Comparison of ENCODE assay signal across 29 mouse cellular contexts in the genomic region with DNA sequence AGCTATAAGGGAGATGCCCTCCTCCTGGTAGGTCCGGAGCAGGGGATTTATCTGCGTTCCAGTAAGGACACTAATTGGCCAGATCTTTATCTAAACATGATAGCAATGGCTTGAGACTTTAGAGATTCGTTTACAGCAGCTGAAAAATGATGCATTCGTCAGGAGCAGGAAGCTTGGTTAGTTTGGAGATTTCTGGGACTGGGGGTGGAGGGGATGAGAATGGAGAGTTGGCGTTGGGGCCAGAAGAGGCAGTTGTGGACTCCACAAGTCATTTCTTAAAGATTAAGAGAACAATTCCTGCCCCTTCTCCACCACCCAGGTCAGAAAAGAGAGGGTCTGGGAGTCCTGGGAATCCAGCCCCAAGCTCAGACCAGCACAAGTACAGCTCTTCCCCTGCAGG. TPM values are rescaled to one million over a fixed set of nuclear protein-coding genes. Genes with fewer than 3 reads are reported as not detected.
DNase-seq lines count a peak whose midpoint lies in the region; ATAC-seq lines count a peak whose summit lies in the region.
"Had no signal": no experiment of that assay in that cellular context is flagged by ENCODE, and none has a peak within 500 bp of the region (broad histone marks: within the 10 kb centered on the region; RNA-seq: fewer than 3 reads in every experiment).

No protein-coding gene starts in this region.

- H3K27me3 ChIP-seq in midbrain, embryonic 10.5 days (ENCODE audit: low read depth, poor library complexity, severe bottlenecking), result peaks cover 100% of the 10 kb centered on the region
- H3K27me3 ChIP-seq in midbrain, embryonic 16.5 days (ENCODE audit: control insufficient read depth, insufficient read depth, low read depth, low read length), result peaks cover 83% of the 10 kb centered on the region
- H3K27me3 ChIP-seq: CH12.LX, Patski had no signal

- no peak overlapping the region for H3K27ac ChIP-seq in midbrain, embryonic 10.5 days (replicated peaks)
- H3K27ac ChIP-seq in midbrain, embryonic 16.5 days (ENCODE audit: low read length), result no peak overlapping the region
- H3K27ac ChIP-seq: embryonic facial prominence, embryonic 13.5 days; embryonic facial prominence, embryonic 15.5 days; forebrain, embryonic 10.5 days; forebrain, embryonic 12.5 days had no signal

- H3K36me3 ChIP-seq in midbrain, embryonic 10.5 days, result no peaks in the 10 kb centered on the region
- H3K36me3 ChIP-seq in midbrain, embryonic 16.5 days (ENCODE audit: control insufficient read depth, insufficient read depth, low read length), result no peaks in the 10 kb centered on the region
- H3K36me3 ChIP-seq: embryonic facial prominence, embryonic 13.5 days; embryonic facial prominence, embryonic 15.5 days; forebrain, embryonic 10.5 days; forebrain, embryonic 12.5 days; G1E had no signal

- H3K4me3 ChIP-seq in midbrain, embryonic 10.5 days, result no peak overlapping the region
- no peak overlapping the region for H3K4me3 ChIP-seq in midbrain, embryonic 16.5 days (ENCODE audit: low read depth, low read length)
- H3K4me3 ChIP-seq: embryonic facial prominence, embryonic 13.5 days; embryonic facial prominence, embryonic 15.5 days; erythroblast, embryonic 14.5 days; forebrain, embryonic 10.5 days; forebrain, embryonic 12.5 days had no signal

- no peaks in the 10 kb centered on the region for H3K9me3 ChIP-seq in midbrain, embryonic 10.5 days (replicated peaks)
- H3K9me3 ChIP-seq in midbrain, embryonic 16.5 days (replicated peaks; ENCODE audit: control insufficient read depth, low read length, poor library complexity, severe bottlenecking), result no peaks in the 10 kb centered on the region
- H3K9me3 ChIP-seq: embryonic facial prominence, embryonic 13.5 days; embryonic facial prominence, embryonic 15.5 days; forebrain, embryonic 10.5 days; forebrain, embryonic 12.5 days; G1E had no signal

- DNase-seq in embryo, embryonic 9.5 days (ENCODE audit: extremely low spot score), result peak; percentile 3
- DNase-seq in embryo, embryonic 10.5 days (ENCODE audit: low spot score), result no peak
- DNase-seq in midbrain, embryonic 10.5 days (ENCODE audit: low spot score), result peak; percentile 21
- DNase-seq in retina, postnatal 1 day, result peak; percentile 5
- DNase-seq in retina, embryonic 14.5 days (ENCODE audit: low spot score), result no peak
- DNase-seq: adrenal gland, adult 8-10 months; adrenal gland, postnatal 14 days; adrenal gland, postnatal 36 days; B cell, adult 2 months; cerebellum, adult 11-12 months; cerebellum, adult 2 months; cerebellum, adult 9-10 months; cerebellum, postnatal 10 days; cerebellum, postnatal 25 days; embryo, embryonic 11 days had no signal

- H3K4me2 ChIP-seq in midbrain, embryonic 16.5 days (ENCODE audit: low read length), result no peak overlapping the region
- H3K4me2 ChIP-seq: embryonic facial prominence, embryonic 13.5 days; embryonic facial prominence, embryonic 15.5 days; forebrain, embryonic 12.5 days had no signal

- WGBS in midbrain, embryonic 10.5 days, result 1% methylated on average over 5 of the region's 5 CpGs
- WGBS in midbrain, embryonic 16.5 days, result 3% methylated on average over 5 of the region's 5 CpGs

- no peak overlapping the region for H3K9ac ChIP-seq in midbrain, embryonic 16.5 days (ENCODE audit: low read depth, low read length)
- H3K9ac ChIP-seq: embryonic facial prominence, embryonic 13.5 days; embryonic facial prominence, embryonic 15.5 days; forebrain, embryonic 12.5 days had no signal

- H3K4me1 ChIP-seq in midbrain, embryonic 10.5 days, result peaks cover 35% of the 10 kb centered on the region
- H3K4me1 ChIP-seq in midbrain, embryonic 16.5 days (ENCODE audit: control insufficient read depth, insufficient read depth, low read length), result no peaks in the 10 kb centered on the region

- no peak for ATAC-seq in midbrain, embryonic 16.5 days
- ATAC-seq: activated CD4-positive, CD25-positive, alpha-beta regulatory T cell, adult 4 months; CD4-positive, CD25-positive, alpha-beta regulatory T cell, adult 4 months; forebrain, embryonic 14.5 days; forebrain, embryonic 16.5 days had no signal

RNA-seq across cellular contexts. Expression of gene Nkx2-3, which starts 8.6 kb away (rescaled TPM):
- 0.21 and 0.42 TPM in 2 replicates for polyA plus RNA-seq in midbrain, embryonic 10.5 days (2016; fragmentation: Nextera tagmentation; extraction: Ambion mirVana)
- polyA plus RNA-seq in midbrain, embryonic 16.5 days (2015; fragmentation: Nextera tagmentation; extraction: Ambion mirVana), result 0.51 and 0.55 TPM in 2 replicates
- polyA plus RNA-seq: activated CD4-positive, CD25-positive, alpha-beta regulatory T cell, adult 4 months; CD4-positive, CD25-positive, alpha-beta regulatory T cell, adult 4 months; cerebellum, adult 2 months; cortical plate, adult 2 months; erythroblast, embryonic 14.5 days; G1E had no signal

Comparison
In these comparisons a context has a peak if more than half of its experiments do, and no peak if none do; other contexts are left out.
1. DNase-seq: peak in embryo, embryonic 9.5 days (single experiment), midbrain, embryonic 10.5 days (single experiment) and retina, postnatal 1 day (single experiment); none in embryo, embryonic 10.5 days (single experiment) and retina, embryonic 14.5 days (single experiment).